Mouse (Mus musculus): ENCODE measurements around the gene Rest. TPM values are rescaled to one million over a fixed set of nuclear protein-coding genes. Genes with fewer than 3 reads are reported as not detected.

Rest gene
- polyA plus RNA-seq, 1 experiment from 2014 or later = 25.3 TPM

DNA sequence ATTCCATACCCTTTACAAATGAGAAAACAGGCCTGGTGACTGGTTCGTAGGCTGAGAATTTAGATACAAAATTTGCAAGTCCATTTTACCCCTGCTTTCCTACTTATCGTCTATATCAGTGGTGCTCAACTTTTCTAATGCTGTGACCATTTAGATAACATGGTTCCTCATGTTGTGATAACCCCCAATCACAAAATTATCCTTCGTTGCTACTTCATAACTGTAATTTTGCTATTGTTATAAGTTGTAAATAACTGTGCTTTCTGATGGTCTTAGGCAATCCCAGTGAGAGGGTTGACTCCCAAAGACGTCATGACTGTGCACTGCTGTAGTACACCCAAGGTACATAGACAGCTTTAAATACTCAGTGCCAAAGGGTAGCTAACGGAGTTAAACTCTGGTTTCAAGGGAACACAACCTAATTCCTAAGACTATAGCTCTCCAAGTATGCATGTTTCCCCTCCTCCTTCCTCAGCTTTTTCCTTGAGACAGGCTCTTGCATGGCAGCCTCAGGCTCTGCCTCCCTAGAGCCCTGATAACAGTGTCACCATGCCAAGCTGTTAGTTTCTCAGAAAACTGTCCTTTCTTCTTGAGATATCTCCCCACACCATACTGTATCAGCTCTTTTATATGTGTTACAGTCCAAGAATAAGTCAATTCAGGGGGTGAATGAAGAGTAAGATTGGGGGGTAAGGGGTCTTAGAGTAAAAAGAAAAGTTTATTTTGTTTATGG, 42.7 kb downstream of the Rest start:
- H3K27me3 ChIP-seq (ENCODE audit: control insufficient read depth, insufficient read depth, low read length) = no peaks in the 10 kb centered on the region
- 82% methylated on average over 5 of the region's 5 CpGs for WGBS
- ATAC-seq (replicated peaks; ENCODE audit: low FRiP score) = no peak
- H3K4me1 ChIP-seq (replicated peaks; ENCODE audit: control insufficient read depth, insufficient read depth, low read length) = 0 out of 2 replicates have a peak, but pooled peaks cover 6% of the 10 kb centered on the region
- peak overlapping the region; percentile 99 for H3K4me2 ChIP-seq (ENCODE audit: low read depth, low read length, severe bottlenecking)
- H3K9ac ChIP-seq (ENCODE audit: low read length) = 0 out of 2 replicates have a peak overlapping the region, but pooled peaks have one; percentile 4
- H3K36me3 ChIP-seq (ENCODE audit: control insufficient read depth, insufficient read depth, low read length) = no peaks in the 10 kb centered on the region; the same call in 1 of the 2 replicates
- peak overlapping the region; percentile 87 for H3K4me3 ChIP-seq (ENCODE audit: low read depth, low read length)
- H3K27ac ChIP-seq (ENCODE audit: low read depth, low read length) = no peak overlapping the region
- H3K9me3 ChIP-seq (ENCODE audit: control insufficient read depth, low read length) = no peaks in the 10 kb centered on the region
- DNase-seq (ENCODE audit: low spot score) = no peak

GRCm38 (mm10) chr5:77309051-77309906, 44.0 kb downstream of the Rest start:
- DNase-seq (ENCODE audit: low spot score) = peak; percentile 78

GRCm38 (mm10) chr5:77309924-77310772, 44.9 kb downstream of the Rest start, which contains the start of the genes Noa1 and Polr2b:
TSS of gene Noa1 (minus strand) at chr5:77310084.
TSS of gene Polr2b (plus strand) at chr5:77310147.
- DNase-seq (ENCODE audit: low spot score) (peak; percentile 98), ATAC-seq (replicated peaks; ENCODE audit: low FRiP score) (peak; percentile 96)
- Histone ChIP-seq H3K4me3 (ENCODE audit: low read depth, low read length) (peak within 1 kb of the TSS; percentile 87), H3K4me2 (ENCODE audit: low read depth, low read length, severe bottlenecking) (peak within 1 kb of the TSS; percentile 99), H3K27ac (ENCODE audit: low read depth, low read length) (peak within 1 kb of the TSS; percentile 87), H3K9me3 (ENCODE audit: control insufficient read depth, low read length) (no peaks in the 10 kb centered on the region), H3K27me3 (ENCODE audit: control insufficient read depth, insufficient read depth, low read length) (no peaks in the 10 kb centered on the region), H3K4me1 (replicated peaks; ENCODE audit: control insufficient read depth, insufficient read depth, low read length) (0 out of 2 replicates have a peak, but pooled peaks cover 6% of the 10 kb centered on the region), H3K36me3 (ENCODE audit: control insufficient read depth, insufficient read depth, low read length) (no peaks in the 10 kb centered on the region; the same call in 1 of the 2 replicates), H3K9ac (ENCODE audit: low read length) (peak within 1 kb of the TSS; percentile 79)
- WGBS = under 1% methylated on average over 85 of the region's 85 CpGs

More at GRCm38 (mm10) chr5:77309051-77309906, 44.0 kb downstream of the Rest start:
- ATAC-seq (replicated peaks; ENCODE audit: low FRiP score) = peak; percentile 28
- Histone ChIP-seq H3K27ac (ENCODE audit: low read depth, low read length) (peak overlapping the region; percentile 87; the same call in 1 of the 2 replicates), H3K27me3 (ENCODE audit: control insufficient read depth, insufficient read depth, low read length) (no peaks in the 10 kb centered on the region), H3K4me1 (replicated peaks; ENCODE audit: control insufficient read depth, insufficient read depth, low read length) (0 out of 2 replicates have a peak, but pooled peaks cover 6% of the 10 kb centered on the region), H3K9me3 (ENCODE audit: control insufficient read depth, low read length) (no peaks in the 10 kb centered on the region), H3K4me3 (ENCODE audit: low read depth, low read length) (peak overlapping the region; percentile 87), H3K4me2 (ENCODE audit: low read depth, low read length, severe bottlenecking) (peak overlapping the region; percentile 99), H3K9ac (ENCODE audit: low read length) (peak overlapping the region; percentile 79), H3K36me3 (ENCODE audit: control insufficient read depth, insufficient read depth, low read length) (no peaks in the 10 kb centered on the region; the same call in 1 of the 2 replicates)
- WGBS = under 1% methylated on average over 76 of the region's 76 CpGs

DNA sequence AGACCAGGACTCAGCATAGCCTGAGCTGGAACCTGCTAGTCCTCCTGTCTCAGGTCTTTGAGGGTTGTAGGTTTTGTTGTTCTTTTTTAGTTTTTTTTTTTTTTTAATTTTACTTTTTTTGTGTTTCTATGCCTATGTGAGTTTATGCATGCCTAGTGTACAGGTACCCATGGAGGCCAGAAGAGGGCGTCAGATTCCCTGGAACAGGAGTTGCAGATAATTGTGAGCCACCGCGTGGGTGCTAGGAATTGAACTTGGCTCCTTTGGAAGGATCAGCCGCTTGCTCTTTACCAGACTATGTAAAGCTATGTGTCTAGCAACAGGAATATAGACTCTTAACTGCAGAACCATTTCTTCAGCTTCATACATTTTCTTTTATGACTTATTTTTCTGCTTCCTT, 48.9 kb downstream of the Rest start:
- 94% methylated on average over 4 of the region's 4 CpGs for WGBS
- DNase-seq (ENCODE audit: low spot score) (no peak), ATAC-seq (replicated peaks; ENCODE audit: low FRiP score) (no peak)
- H3K27me3 ChIP-seq (ENCODE audit: control insufficient read depth, insufficient read depth, low read length) = no peaks in the 10 kb centered on the region
- H3K9ac ChIP-seq (ENCODE audit: low read length) = no peak overlapping the region
- H3K4me1 ChIP-seq (replicated peaks; ENCODE audit: control insufficient read depth, insufficient read depth, low read length) = no peaks in the 10 kb centered on the region
- H3K9me3 ChIP-seq (ENCODE audit: control insufficient read depth, low read length) = no peaks in the 10 kb centered on the region
- H3K4me3 ChIP-seq (ENCODE audit: low read depth, low read length) = no peak overlapping the region
- H3K36me3 ChIP-seq (ENCODE audit: control insufficient read depth, insufficient read depth, low read length) = peaks cover 3% of the 10 kb centered on the region; the same call in 1 of the 2 replicates
- H3K4me2 ChIP-seq (ENCODE audit: low read depth, low read length, severe bottlenecking) = no peak overlapping the region
- H3K27ac ChIP-seq (ENCODE audit: low read depth, low read length) = no peak overlapping the region

- no peak overlapping the region for H3K27ac ChIP-seq (ENCODE audit: low read depth, low read length)
- no peak overlapping the region for H3K4me3 ChIP-seq (ENCODE audit: low read depth, low read length)
- no peak for DNase-seq (ENCODE audit: low spot score)
- no peaks in the 10 kb centered on the region for H3K9me3 ChIP-seq (ENCODE audit: control insufficient read depth, low read length)
- 95% methylated on average over 6 of the region's 6 CpGs for WGBS
- no peak for ATAC-seq (replicated peaks; ENCODE audit: low FRiP score)
- no peaks in the 10 kb centered on the region for H3K27me3 ChIP-seq (ENCODE audit: control insufficient read depth, insufficient read depth, low read length)
- H3K9ac ChIP-seq (ENCODE audit: low read length) = no peak overlapping the region
- H3K36me3 ChIP-seq (ENCODE audit: control insufficient read depth, insufficient read depth, low read length) = peaks cover 3% of the 10 kb centered on the region; the same call in 1 of the 2 replicates
- no peaks in the 10 kb centered on the region for H3K4me1 ChIP-seq (replicated peaks; ENCODE audit: control insufficient read depth, insufficient read depth, low read length)
- H3K4me2 ChIP-seq (ENCODE audit: low read depth, low read length, severe bottlenecking) = no peak overlapping the region
Measured at GRCm38 (mm10) chr5:77314986-77315385, 49.7 kb downstream of the Rest start.

- ATAC-seq (replicated peaks; ENCODE audit: low FRiP score) = no peak
- WGBS = 86% methylated on average over 1 of the region's 1 CpGs
Measured at GRCm38 (mm10) chr5:77324936-77325335, 59.6 kb downstream of the Rest start.

DNA sequence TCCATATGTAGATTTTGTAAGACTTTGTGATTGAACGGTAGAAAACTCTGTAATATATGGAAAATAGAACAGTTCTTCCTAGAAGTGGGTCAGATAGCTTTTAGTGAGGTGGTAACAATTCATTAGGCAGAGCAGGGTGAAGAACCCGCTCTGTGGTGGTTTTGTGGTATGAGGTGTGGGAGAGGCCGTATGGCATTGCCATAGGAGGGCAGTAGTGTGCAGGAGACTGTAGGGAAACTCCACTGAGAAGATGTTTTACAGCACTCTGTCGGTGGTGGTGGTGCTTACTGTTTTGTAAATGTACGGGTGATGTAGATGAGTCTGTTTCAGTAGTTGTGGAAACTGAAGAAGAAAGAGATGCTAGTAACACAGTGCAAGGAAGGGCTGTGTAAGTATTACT, 64.9 kb downstream of the Rest start:
- Histone ChIP-seq H3K4me1 (replicated peaks; ENCODE audit: control insufficient read depth, insufficient read depth, low read length) (no peaks in the 10 kb centered on the region), H3K9me3 (ENCODE audit: control insufficient read depth, low read length) (no peaks in the 10 kb centered on the region), H3K27ac (ENCODE audit: low read depth, low read length) (no peak overlapping the region), H3K9ac (ENCODE audit: low read length) (no peak overlapping the region), H3K36me3 (ENCODE audit: control insufficient read depth, insufficient read depth, low read length) (peaks cover 12% of the 10 kb centered on the region; the same call in 1 of the 2 replicates), H3K27me3 (ENCODE audit: control insufficient read depth, insufficient read depth, low read length) (no peaks in the 10 kb centered on the region), H3K4me2 (ENCODE audit: low read depth, low read length, severe bottlenecking) (no peak overlapping the region), H3K4me3 (ENCODE audit: low read depth, low read length) (no peak overlapping the region)
- WGBS = 85% methylated on average over 5 of the region's 5 CpGs
- ATAC-seq (replicated peaks; ENCODE audit: low FRiP score) (no peak), DNase-seq (ENCODE audit: low spot score) (no peak)

More at GRCm38 (mm10) chr5:77324936-77325335, 59.6 kb downstream of the Rest start:
- Histone ChIP-seq H3K4me1 (replicated peaks; ENCODE audit: control insufficient read depth, insufficient read depth, low read length) (no peaks in the 10 kb centered on the region), H3K4me2 (ENCODE audit: low read depth, low read length, severe bottlenecking) (no peak overlapping the region), H3K27ac (ENCODE audit: low read depth, low read length) (no peak overlapping the region), H3K4me3 (ENCODE audit: low read depth, low read length) (no peak overlapping the region), H3K27me3 (ENCODE audit: control insufficient read depth, insufficient read depth, low read length) (no peaks in the 10 kb centered on the region), H3K9me3 (ENCODE audit: control insufficient read depth, low read length) (no peaks in the 10 kb centered on the region), H3K9ac (ENCODE audit: low read length) (no peak overlapping the region), H3K36me3 (ENCODE audit: control insufficient read depth, insufficient read depth, low read length) (peaks cover 21% of the 10 kb centered on the region)
- DNase-seq (ENCODE audit: low spot score) = no peak

Data from forebrain, embryonic 11.5 days (tissue).